Mouse (Mus musculus): ENCODE measurements around the gene Bglap2.

The Bglap2 gene

DNA sequence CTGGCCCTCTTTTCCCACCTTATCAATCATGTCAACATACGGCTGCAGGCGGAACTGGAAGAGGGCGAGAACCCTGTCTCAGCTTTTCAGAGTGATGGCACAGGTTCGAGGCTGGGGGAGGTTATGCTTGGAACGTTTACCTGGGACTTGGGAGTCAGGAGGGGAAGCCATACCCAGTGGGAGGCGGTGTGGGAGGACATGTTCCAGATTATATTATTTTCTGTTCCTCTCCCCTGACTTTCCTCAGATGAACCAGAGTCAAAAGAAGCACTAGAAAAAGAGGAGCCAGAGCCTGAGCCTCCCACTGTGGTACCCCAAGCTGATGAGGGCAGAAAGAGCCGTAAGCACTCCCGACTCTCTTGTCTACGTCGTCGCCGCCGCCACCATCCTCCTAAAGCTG is 27.8 kb downstream of the Bglap2 start:
- DNase-seq (ENCODE audit: low read depth, low spot score) = no peak

- no peak for DNase-seq (ENCODE audit: low read depth, low spot score)
Observed at GRCm38 (mm10) chr3:88339006-88339405, 39.5 kb downstream of the Bglap2 start.

DNA sequence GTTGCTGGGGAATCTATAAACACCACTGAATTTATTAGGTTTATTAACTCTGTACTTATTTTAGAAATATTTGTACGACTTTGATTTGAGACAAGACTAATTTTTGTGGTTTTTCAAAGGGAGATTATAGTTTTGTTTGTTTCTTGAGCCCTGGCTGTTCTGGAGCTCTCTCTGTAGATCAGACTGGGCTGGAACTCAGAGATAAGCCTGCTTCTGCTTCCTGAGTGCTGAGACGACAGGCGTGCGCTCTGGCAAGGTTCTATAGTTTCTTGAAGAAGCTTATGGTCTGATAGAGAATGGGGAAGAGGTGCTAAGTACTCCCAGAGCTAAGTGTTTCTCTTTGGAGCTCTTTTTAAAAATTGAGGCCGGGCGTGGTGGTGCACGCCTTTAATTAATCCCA is 40.2 kb downstream of the Bglap2 start:
- DNase-seq (ENCODE audit: low read depth, low spot score) = no peak

GRCm38 (mm10) chr3:88337367-88338020 is 41.0 kb downstream of the Bglap2 start:
- no peak for DNase-seq (ENCODE audit: low read depth, low spot score)

- DNase-seq (ENCODE audit: low read depth, low spot score) = peak; percentile 81
Observed at GRCm38 (mm10) chr3:88336058-88337013, 42.2 kb downstream of the Bglap2 start, which contains the start of the genes Tmem79 and Smg5. TSS of gene Tmem79 (minus strand) at chr3:88336148. TSS of gene Smg5 (plus strand) at chr3:88336260.

GRCm38 (mm10) chr3:88335436-88336053 is 43.0 kb downstream of the Bglap2 start:
- no peak for DNase-seq (ENCODE audit: low read depth, low spot score)

- no peak for DNase-seq (ENCODE audit: low read depth, low spot score)
Observed at GRCm38 (mm10) chr3:88334902-88335435, 43.5 kb downstream of the Bglap2 start.

DNA sequence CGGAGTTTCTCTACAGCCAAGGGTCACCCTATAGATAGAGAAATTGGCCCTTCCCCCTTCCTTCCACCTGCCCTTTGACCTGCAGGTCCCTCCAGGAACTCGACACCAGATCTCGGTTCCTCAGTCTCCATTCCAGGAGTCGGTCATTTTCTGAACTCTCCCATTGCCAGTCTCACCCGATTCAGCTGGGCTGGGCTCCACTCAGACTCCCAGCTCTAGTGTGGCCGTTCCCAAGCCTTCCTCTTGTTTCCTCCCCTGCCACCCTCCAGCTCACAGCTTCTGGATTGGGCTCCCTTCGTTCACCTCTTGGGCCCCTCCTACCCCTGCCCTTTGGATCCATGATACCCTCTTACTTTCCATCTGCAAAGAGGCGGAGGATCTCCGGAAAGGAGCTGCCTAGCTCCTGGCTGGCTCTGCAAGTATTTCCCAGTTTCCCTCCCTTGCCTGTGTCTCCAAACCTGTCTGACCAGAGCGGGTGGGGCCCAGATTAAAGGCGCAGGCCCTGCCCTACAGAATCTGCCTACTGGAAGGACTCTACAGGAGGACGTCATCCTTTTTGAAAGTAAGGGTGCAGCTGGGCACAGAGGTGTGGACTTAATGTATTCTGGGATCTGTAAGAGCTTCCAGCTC is 44.4 kb downstream of the Bglap2 start:
- no peak for DNase-seq (ENCODE audit: low read depth, low spot score)

DNA sequence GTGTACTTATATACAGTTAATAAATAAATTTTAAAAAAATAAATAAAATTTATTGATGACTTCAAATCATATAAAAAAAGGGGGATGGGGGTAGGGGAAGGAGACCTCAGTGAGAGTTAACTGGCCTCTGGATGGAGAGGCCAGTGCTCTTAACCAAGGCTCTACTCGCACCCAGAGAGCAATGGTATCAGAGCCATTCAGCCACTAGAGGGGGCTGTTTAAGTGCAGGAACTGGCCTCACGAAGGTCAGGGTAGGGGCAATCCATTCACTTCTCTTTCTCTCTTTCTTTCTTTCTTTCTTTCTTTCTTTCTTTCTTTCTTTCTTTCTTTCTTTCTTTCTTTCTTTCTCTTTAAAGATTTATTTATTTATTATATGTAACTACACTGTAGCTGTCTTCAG is 47.2 kb downstream of the Bglap2 start:
- peak; percentile 8 for DNase-seq (ENCODE audit: low read depth, low spot score)

DNA sequence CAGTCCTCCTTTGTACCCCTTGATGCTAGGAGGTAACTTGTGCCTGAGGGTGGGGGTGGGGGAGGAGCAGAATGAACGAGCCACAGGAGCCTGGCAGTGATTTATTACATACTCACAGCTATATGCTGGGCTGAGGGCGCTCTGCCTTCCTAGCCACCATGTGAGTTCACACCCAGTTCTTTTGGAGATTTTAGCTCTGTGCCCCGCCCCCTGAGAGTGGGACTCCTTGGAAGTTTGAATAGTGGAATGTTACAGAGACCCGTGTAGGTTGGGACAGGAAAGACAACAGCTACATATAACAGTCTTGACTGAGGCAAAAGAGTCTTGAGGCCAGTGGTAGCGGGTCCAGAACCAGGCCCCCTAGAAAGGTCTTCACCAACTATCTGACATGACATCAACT is 49.5 kb downstream of the Bglap2 start:
- DNase-seq (ENCODE audit: low read depth, low spot score) = no peak
